Mouse (Mus musculus): ENCODE measurements around the gene Rsph6a.

Rsph6a gene

GRCm38 (mm10) chr7:19054047-19054776, at the start of gene Rsph6a:
Gene Rsph6a (plus strand): TSS chr7:19054690.
- peak; percentile 82 to 88 for DNase-seq

DNA sequence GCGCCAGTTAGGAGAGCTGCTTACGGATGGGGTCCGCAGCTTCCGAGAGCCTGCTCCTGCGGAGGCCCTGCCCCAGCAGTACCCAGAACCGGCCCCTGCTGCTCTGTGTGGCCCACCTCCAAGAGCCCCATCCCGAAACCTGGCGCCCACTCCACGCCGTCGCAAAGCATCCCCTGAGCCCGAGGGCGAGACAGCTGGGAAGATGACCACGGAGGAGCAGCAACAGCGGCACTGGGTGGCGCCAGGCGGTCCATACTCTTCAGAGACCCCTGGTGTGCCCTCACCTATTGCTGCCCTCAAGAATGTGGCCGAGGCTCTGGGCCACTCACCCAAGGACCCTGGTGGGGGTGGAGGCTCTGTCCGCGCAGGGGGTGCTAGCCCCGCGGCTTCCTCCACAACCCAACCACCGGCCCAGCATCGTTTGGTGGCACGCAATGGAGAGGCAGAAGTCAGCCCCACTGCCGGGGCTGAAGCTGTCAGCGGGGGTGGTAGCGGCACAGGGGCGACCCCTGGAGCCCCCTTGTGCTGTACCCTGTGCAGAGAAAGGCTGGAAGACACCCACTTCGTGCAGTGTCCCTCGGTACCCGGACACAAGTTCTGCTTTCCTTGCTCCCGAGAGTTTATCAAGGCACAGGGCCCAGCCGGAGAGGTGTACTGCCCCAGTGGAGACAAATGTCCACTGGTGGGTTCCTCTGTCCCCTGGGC, 48.9 kb upstream of the Rsph6a start:
- peak in 1 of 2 experiments; percentile 22 for DNase-seq

GRCm38 (mm10) chr7:19006476-19006875, 48.0 kb upstream of the Rsph6a start:
- DNase-seq: peak; percentile 88 to 93

- peak; percentile 48 to 58 for DNase-seq
These were observed 47.2 kb upstream of the Rsph6a start for GRCm38 (mm10) chr7:19007026-19007977.

- DNase-seq: no peak
These were observed 43.9 kb upstream of the Rsph6a start for GRCm38 (mm10) chr7:19010581-19010980.

DNA sequence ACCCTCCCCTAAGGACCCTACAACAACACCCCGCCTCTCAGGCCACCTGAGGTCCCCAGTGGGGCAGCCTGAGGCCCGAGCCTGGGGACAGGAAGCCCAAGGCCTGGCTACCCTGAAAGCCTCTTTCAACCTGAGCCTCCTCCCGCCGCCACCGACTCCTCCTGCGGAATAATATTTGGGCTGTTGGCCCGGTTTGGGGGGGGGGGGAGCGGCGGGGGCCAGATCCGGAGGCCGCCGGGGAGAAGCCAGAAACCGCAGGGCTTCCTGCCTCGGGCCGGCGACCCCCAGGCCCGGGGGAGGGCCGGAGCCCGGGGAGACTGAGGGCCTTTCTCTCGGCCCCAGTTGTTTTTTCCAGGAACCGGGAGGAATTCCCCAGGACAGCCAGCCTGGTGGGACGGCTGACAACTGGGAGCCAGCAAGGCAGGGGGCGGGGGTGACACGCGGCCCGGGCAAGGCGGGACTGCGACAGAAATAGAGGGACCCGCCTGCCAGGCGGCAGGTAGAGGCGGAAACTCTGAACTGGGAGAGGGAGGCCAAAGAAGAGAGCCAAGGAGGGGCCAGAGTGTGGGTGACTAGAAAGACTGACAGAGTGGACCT, 42.4 kb upstream of the Rsph6a start:
- peak; percentile 64 to 77 for DNase-seq

DNA sequence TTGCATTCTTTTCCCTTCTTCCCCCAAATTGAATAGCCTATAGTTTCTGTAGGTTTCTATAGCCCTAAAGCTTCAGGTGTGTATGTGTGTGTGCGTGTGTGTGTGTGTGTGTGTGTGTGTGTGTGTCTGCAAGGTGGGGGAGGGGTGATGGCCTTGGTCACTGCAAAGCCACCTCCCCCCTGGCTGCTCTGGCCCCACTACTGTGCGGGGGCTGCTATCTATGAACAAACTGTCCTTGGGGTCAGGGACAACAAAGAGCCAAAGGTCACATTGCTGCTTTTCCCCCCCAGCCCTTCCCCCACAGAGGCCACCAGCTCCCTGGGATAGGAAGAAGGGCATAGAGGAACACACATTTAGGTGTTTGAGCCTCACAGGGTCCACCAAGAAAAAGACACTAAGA, 41.6 kb upstream of the Rsph6a start:
- DNase-seq: no peak

GRCm38 (mm10) chr7:19014452-19014851, 40.0 kb upstream of the Rsph6a start:
- peak in 1 of 2 experiments; percentile 35 for DNase-seq

DNA sequence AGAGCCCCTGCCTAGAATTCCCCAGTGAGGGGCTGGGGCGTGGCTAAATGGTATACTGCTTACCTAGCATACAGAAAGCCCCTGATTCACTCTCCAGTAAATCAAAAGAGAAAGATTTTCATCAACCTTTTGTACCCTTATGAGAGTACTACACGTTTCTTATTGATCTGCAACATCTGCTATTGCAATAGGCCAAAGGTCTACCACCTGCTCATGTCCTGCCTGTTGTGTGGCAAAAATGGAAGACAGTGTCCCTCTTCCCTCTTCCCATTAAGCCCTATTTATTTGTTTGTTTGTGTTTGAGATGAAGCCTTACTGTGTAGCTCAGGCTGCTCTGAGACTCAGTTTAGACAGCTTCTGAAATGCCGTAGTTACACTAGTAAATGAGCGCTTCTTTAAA, 38.4 kb upstream of the Rsph6a start:
- no peak for DNase-seq

- DNase-seq: no peak
These were observed 36.6 kb upstream of the Rsph6a start for GRCm38 (mm10) chr7:19017909-19018308.

DNA sequence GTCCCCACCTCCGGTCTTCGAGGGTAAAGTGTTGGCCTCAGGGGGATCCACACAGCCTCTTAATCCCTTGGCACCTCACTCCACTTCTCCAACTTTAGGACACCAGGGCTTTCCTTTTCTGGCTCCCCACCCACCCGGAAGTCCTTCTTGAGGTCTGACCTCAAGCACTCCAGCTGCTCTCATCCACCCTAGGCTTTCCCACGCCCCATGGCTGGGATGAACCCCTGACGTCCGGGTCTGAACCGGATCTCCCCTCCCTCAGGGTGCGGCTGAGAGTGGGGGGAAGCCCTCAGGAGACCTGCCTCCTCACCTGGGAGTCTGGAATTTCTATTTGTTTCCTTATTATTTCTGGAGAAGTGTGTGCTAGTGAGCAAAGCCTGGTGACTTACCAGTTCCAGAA, 33.4 kb upstream of the Rsph6a start:
- no peak for DNase-seq

- peak in 1 of 2 experiments; percentile 42 for DNase-seq
These were observed 32.1 kb upstream of the Rsph6a start for GRCm38 (mm10) chr7:19022189-19022958.

- peak; percentile 43 to 67 for DNase-seq
These were observed 31.1 kb upstream of the Rsph6a start, which contains the start of gene Foxa3 for GRCm38 (mm10) chr7:19023357-19023814. Gene Foxa3 (minus strand): TSS chr7:19023538.

- peak; percentile 95 to 97 for DNase-seq
These were observed 30.4 kb upstream of the Rsph6a start, which contains the start of gene Sympk for GRCm38 (mm10) chr7:19024096-19024506. Gene Sympk (plus strand): TSS chr7:19024377.

DNA sequence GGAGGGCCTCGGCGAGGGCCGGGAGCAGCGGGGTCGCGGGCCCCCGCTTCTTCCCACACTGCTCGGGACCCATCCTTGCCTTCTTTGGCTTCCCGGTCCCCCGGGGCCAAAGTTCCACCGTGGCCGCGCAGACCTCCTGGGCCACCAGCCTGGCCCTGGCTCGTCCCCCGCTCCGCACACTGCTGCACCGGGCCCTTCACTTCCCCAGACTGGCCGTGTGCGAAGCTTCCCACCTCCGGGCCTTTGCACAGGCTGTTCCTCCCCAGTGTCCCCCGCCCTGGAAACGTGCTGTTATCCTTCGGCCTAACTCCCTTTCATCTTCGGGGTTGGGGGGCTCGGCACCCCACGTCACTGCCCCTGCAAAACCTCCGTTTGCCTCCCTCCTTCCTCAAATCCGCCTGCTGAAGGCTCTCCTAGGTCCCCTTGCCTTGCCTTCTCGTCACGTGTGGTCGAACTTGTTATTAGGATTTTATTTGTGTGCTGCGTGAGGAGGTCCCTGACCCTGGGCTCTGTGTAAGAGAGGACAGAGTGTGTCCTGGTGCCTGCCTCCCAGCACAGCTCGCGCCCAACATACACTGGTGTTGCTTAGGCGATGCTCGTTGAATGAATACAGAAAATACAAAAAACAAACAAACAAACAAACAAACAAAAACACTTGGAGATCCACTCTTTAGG, 29.8 kb upstream of the Rsph6a start:
- DNase-seq: peak; percentile 45 to 61

DNA sequence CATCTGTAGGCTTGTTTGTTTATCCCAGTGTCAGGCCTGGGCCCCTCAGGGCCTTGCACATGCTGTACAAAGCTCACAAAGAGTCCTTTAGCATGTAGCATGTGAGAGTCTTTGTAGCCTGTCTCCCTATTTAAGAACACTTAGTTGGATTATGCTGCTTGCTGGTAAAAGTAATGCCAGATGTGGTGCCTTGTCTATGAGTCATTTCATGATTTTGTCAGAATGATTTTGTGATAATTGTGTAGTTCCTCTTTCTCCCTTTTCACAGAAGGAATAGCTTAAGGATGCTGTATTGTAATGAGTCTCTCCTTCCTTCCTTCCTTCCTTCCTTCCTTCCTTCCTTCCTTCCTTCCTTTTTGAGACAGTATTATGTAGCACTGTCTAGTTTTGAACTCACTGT, 26.4 kb upstream of the Rsph6a start:
- DNase-seq: no peak

GRCm38 (mm10) chr7:19029084-19029653, 25.3 kb upstream of the Rsph6a start:
- DNase-seq: peak; percentile 77 to 83

GRCm38 (mm10) chr7:19031641-19032040, 22.8 kb upstream of the Rsph6a start:
- no peak for DNase-seq

DNA sequence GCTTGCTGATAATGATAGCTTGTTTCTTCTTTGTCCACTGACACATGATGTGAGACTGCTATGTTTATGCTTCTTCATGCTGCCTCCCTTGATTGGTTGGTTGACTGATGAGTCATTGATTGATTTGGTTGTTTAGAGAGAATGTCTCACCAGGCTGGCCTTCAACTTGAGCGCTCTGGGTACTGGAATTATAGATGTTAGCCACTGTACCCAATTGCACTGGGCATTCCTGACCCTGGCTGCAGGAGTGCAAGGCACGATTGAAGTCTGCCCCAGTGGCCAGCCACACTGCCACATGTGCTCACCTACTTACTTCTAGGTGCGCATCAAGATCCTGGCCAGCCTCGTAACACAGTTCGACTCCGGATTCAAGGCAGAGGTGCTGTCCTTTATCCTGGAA, 9.9 kb upstream of the Rsph6a start:
- no peak for DNase-seq

DNA sequence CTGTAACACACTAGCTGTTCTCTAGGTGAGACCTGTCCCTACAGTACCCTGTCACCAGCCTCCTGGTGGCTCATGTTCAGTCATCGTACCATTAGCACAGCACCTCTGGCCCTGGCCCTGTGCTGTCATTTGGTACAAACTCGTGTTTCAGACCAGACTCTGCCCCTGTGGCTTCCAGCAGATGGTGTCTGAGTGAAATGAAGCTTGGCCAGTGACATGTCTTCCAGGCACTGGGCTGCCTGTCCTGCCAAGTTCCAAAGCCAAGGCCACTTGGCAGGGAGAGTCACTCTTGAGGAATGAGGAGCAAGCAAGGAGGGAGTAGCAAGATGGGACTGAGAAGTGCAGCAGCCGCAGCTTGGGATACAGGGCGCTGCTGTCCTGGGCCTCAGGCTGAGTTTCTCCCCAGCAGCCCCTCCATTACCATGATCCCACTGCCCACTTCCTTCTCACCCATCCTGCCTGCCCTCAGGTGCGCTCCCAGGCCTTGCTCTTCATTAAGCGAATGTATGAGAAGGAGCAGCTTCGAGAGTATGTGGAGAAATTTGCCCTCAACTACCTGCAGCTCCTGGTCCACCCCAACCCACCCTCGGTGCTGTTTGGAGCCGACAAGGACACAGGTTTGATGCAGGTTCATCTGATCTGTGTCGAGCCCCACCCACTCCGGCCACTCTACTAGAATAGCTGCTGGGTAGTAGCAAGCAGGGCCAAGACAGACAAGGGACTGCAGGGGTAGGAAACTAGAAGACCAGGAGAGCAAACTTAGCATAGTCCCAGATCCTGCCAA, 8.0 kb upstream of the Rsph6a start:
- no peak for DNase-seq

Data from kidney, postnatal 4 days (tissue).